Mouse (Mus musculus): ENCODE measurements at regions not wholly inside any gene's neighbourhood (a gene's known extent, or its start where the extent isn't known, plus 50 kb on each side); places are given as distances from the start of the nearest gene placed in this dataset.

DNA sequence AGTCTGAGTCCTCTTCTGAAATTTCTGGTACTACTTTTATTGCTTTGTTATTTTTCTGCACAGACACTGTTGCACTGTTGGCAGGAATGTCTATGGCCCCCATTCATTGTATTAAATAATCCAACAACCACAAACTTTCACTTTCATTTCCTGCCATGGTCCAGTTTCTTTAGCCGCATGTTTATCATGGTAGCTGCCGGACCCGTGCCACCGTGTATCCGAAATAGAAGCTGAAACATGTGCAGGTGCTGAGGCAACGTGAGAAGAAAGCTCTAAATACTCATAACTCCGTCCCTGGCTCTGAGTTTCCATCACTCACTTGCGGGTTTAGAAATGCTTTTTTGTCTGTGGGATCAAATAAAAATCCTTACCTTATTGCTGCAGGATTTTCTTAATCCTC lies 938.5 kb upstream of the Zeb2 start:
- H3K4me2 ChIP-seq (ENCODE audit: low read length) = no peak overlapping the region
- no peaks in the 10 kb centered on the region for H3K4me1 ChIP-seq (ENCODE audit: control insufficient read depth, insufficient read depth, low read length)
- H3K27ac ChIP-seq (ENCODE audit: low read length) = no peak overlapping the region
- H3K9me3 ChIP-seq (replicated peaks; ENCODE audit: control insufficient read depth, low read length, poor library complexity, severe bottlenecking) = no peaks in the 10 kb centered on the region
- no peaks in the 10 kb centered on the region for H3K27me3 ChIP-seq (ENCODE audit: control insufficient read depth, insufficient read depth, low read depth, low read length)
- 83% methylated on average over 8 of the region's 8 CpGs for WGBS
- no peak overlapping the region for H3K9ac ChIP-seq (ENCODE audit: low read depth, low read length)
- ATAC-seq = no peak
- H3K4me3 ChIP-seq (ENCODE audit: low read depth, low read length) = no peak overlapping the region
- H3K36me3 ChIP-seq (ENCODE audit: control insufficient read depth, insufficient read depth, low read length) = no peaks in the 10 kb centered on the region

DNA sequence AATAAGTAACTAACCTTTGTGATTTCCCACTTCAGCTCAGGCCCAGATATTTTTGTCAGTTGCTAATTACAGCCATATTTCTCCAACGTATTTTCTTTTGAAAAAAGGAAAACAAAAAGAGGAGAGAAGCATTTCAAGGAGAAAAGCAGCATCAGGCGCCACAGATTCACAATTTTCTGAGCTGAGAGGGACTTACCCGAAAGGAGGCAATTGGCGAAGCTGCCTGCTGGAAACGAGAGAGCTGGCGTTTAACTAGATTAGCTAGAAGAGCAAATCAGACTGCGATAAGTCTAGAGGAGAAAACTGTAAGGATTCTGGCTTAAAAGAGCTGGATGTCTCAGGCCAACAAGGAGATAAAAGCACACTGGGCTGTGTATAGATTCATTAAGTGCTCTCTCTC lies 937.7 kb upstream of the Zeb2 start:
- H3K27ac ChIP-seq (ENCODE audit: low read length) = 0 out of 2 replicates have a peak overlapping the region, but pooled peaks have one; percentile 42
- H3K36me3 ChIP-seq (ENCODE audit: control insufficient read depth, insufficient read depth, low read length) = no peaks in the 10 kb centered on the region
- no peak for ATAC-seq
- 43% methylated on average over 7 of the region's 7 CpGs for WGBS
- no peaks in the 10 kb centered on the region for H3K9me3 ChIP-seq (replicated peaks; ENCODE audit: control insufficient read depth, low read length, poor library complexity, severe bottlenecking)
- no peaks in the 10 kb centered on the region for H3K4me1 ChIP-seq (ENCODE audit: control insufficient read depth, insufficient read depth, low read length)
- H3K4me2 ChIP-seq (ENCODE audit: low read length) = no peak overlapping the region
- H3K27me3 ChIP-seq (ENCODE audit: control insufficient read depth, insufficient read depth, low read depth, low read length) = no peaks in the 10 kb centered on the region
- H3K9ac ChIP-seq (ENCODE audit: low read depth, low read length) = no peak overlapping the region
- no peak overlapping the region for H3K4me3 ChIP-seq (ENCODE audit: low read depth, low read length)

DNA sequence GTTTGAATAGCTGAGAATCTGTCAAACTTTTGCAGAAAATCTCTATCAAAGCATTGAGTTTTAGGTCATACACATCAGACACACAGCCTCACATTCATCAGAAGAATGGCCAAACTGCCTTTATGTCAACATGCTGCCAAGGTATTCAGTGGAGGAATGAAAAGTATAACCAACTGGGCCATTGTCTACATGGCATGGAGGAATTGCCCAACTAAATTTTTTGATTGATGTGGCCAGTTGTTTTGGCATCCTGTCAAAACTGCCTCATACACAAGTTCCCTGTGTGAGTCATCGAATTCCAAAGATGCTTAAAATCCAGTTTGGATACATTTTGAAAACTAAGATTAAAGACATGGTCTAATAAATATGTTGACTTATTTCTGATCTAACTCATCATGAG lies 904.7 kb upstream of the Zeb2 start:
- no peak overlapping the region for H3K27ac ChIP-seq (ENCODE audit: low read length)
- H3K27me3 ChIP-seq (ENCODE audit: control insufficient read depth, insufficient read depth, low read depth, low read length) = no peaks in the 10 kb centered on the region
- no peak overlapping the region for H3K4me2 ChIP-seq (ENCODE audit: low read length)
- no peaks in the 10 kb centered on the region for H3K4me1 ChIP-seq (ENCODE audit: control insufficient read depth, insufficient read depth, low read length)
- no peak for ATAC-seq
- WGBS = 79% methylated on average over 1 of the region's 1 CpGs
- H3K36me3 ChIP-seq (ENCODE audit: control insufficient read depth, insufficient read depth, low read length) = no peaks in the 10 kb centered on the region
- H3K9me3 ChIP-seq (replicated peaks; ENCODE audit: control insufficient read depth, low read length, poor library complexity, severe bottlenecking) = no peaks in the 10 kb centered on the region
- no peak overlapping the region for H3K4me3 ChIP-seq (ENCODE audit: low read depth, low read length)
- H3K9ac ChIP-seq (ENCODE audit: low read depth, low read length) = no peak overlapping the region

GRCm38 (mm10) chr2:46013771-46014269 lies 896.6 kb upstream of the Zeb2 start:
- H3K9ac ChIP-seq (ENCODE audit: low read depth, low read length) = no peak overlapping the region
- H3K4me3 ChIP-seq (ENCODE audit: low read depth, low read length) = no peak overlapping the region
- ATAC-seq = no peak
- H3K9me3 ChIP-seq (replicated peaks; ENCODE audit: control insufficient read depth, low read length, poor library complexity, severe bottlenecking) = no peaks in the 10 kb centered on the region
- H3K4me2 ChIP-seq (ENCODE audit: low read length) = no peak overlapping the region
- H3K4me1 ChIP-seq (ENCODE audit: control insufficient read depth, insufficient read depth, low read length) = no peaks in the 10 kb centered on the region
- H3K36me3 ChIP-seq (ENCODE audit: control insufficient read depth, insufficient read depth, low read length) = no peaks in the 10 kb centered on the region
- 52% methylated on average over 3 of the region's 3 CpGs for WGBS
- H3K27ac ChIP-seq (ENCODE audit: low read length) = no peak overlapping the region
- H3K27me3 ChIP-seq (ENCODE audit: control insufficient read depth, insufficient read depth, low read depth, low read length) = no peaks in the 10 kb centered on the region

GRCm38 (mm10) chr2:46012716-46013115 lies 895.5 kb upstream of the Zeb2 start:
- Histone ChIP-seq H3K36me3 (ENCODE audit: control insufficient read depth, insufficient read depth, low read length) (no peaks in the 10 kb centered on the region), H3K4me1 (ENCODE audit: control insufficient read depth, insufficient read depth, low read length) (no peaks in the 10 kb centered on the region), H3K4me3 (ENCODE audit: low read depth, low read length) (no peak overlapping the region), H3K9me3 (replicated peaks; ENCODE audit: control insufficient read depth, low read length, poor library complexity, severe bottlenecking) (no peaks in the 10 kb centered on the region), H3K9ac (ENCODE audit: low read depth, low read length) (no peak overlapping the region), H3K4me2 (ENCODE audit: low read length) (no peak overlapping the region), H3K27me3 (ENCODE audit: control insufficient read depth, insufficient read depth, low read depth, low read length) (no peaks in the 10 kb centered on the region), H3K27ac (ENCODE audit: low read length) (no peak overlapping the region)
- WGBS = 95% methylated on average over 1 of the region's 1 CpGs
- no peak for ATAC-seq

- ATAC-seq = no peak
- no peak overlapping the region for H3K27ac ChIP-seq (ENCODE audit: low read length)
Observed at GRCm38 (mm10) chr2:45975157-45975556, 858.0 kb upstream of the Zeb2 start.

DNA sequence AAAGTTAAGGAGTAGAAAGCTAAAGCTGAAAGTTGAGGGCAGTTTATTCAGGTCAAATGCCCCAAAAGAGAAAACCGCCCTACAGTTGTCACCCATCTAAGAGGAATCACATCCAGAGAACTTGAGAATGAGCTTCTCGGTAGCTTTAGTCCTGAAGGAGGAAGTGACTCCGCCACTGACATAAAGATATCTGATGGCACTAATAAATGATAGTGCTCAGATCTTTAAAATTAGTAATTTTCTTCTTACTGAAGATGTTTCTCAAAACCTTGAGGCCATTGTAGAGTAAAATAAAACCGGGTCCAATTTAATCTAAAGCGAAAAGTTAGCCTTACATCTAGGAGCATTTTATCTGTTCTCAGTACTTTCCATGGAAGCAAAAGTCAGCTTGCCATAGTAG lies 851.4 kb upstream of the Zeb2 start:
- H3K4me2 ChIP-seq (ENCODE audit: low read length) = no peak overlapping the region
- no peaks in the 10 kb centered on the region for H3K9me3 ChIP-seq (replicated peaks; ENCODE audit: control insufficient read depth, low read length, poor library complexity, severe bottlenecking)
- no peak overlapping the region for H3K4me3 ChIP-seq (ENCODE audit: low read depth, low read length)
- no peaks in the 10 kb centered on the region for H3K4me1 ChIP-seq (ENCODE audit: control insufficient read depth, insufficient read depth, low read length)
- H3K27ac ChIP-seq (ENCODE audit: low read length) = no peak overlapping the region
- WGBS = 94% methylated on average over 5 of the region's 5 CpGs
- H3K9ac ChIP-seq (ENCODE audit: low read depth, low read length) = no peak overlapping the region
- ATAC-seq = no peak
- H3K36me3 ChIP-seq (ENCODE audit: control insufficient read depth, insufficient read depth, low read length) = no peaks in the 10 kb centered on the region
- no peaks in the 10 kb centered on the region for H3K27me3 ChIP-seq (ENCODE audit: control insufficient read depth, insufficient read depth, low read depth, low read length)

More at GRCm38 (mm10) chr2:45975157-45975556, 858.0 kb upstream of the Zeb2 start:
- Histone ChIP-seq H3K4me1 (ENCODE audit: control insufficient read depth, insufficient read depth, low read length) (no peaks in the 10 kb centered on the region), H3K4me3 (ENCODE audit: low read depth, low read length) (no peak overlapping the region), H3K4me2 (ENCODE audit: low read length) (no peak overlapping the region), H3K27me3 (ENCODE audit: control insufficient read depth, insufficient read depth, low read depth, low read length) (no peaks in the 10 kb centered on the region), H3K9me3 (replicated peaks; ENCODE audit: control insufficient read depth, low read length, poor library complexity, severe bottlenecking) (no peaks in the 10 kb centered on the region), H3K36me3 (ENCODE audit: control insufficient read depth, insufficient read depth, low read length) (no peaks in the 10 kb centered on the region), H3K9ac (ENCODE audit: low read depth, low read length) (no peak overlapping the region)

GRCm38 (mm10) chr2:45956792-45957330 lies 839.7 kb upstream of the Zeb2 start:
- ATAC-seq = no peak
- no peaks in the 10 kb centered on the region for H3K4me1 ChIP-seq (ENCODE audit: control insufficient read depth, insufficient read depth, low read length)
- 49% methylated on average over 4 of the region's 4 CpGs for WGBS

GRCm38 (mm10) chr2:45948758-45949157 lies 831.6 kb upstream of the Zeb2 start:
- H3K27me3 ChIP-seq (ENCODE audit: control insufficient read depth, insufficient read depth, low read depth, low read length) = no peaks in the 10 kb centered on the region
- H3K4me2 ChIP-seq (ENCODE audit: low read length) = no peak overlapping the region
- no peak overlapping the region for H3K9ac ChIP-seq (ENCODE audit: low read depth, low read length)
- no peaks in the 10 kb centered on the region for H3K9me3 ChIP-seq (replicated peaks; ENCODE audit: control insufficient read depth, low read length, poor library complexity, severe bottlenecking)
- ATAC-seq = no peak
- no peaks in the 10 kb centered on the region for H3K36me3 ChIP-seq (ENCODE audit: control insufficient read depth, insufficient read depth, low read length)
- no peaks in the 10 kb centered on the region for H3K4me1 ChIP-seq (ENCODE audit: control insufficient read depth, insufficient read depth, low read length)
- 85% methylated on average over 1 of the region's 1 CpGs for WGBS
- no peak overlapping the region for H3K27ac ChIP-seq (ENCODE audit: low read length)
- H3K4me3 ChIP-seq (ENCODE audit: low read depth, low read length) = no peak overlapping the region

More at GRCm38 (mm10) chr2:45956792-45957330, 839.7 kb upstream of the Zeb2 start:
- no peak overlapping the region for H3K4me3 ChIP-seq (ENCODE audit: low read depth, low read length)
- H3K27me3 ChIP-seq (ENCODE audit: control insufficient read depth, insufficient read depth, low read depth, low read length) = no peaks in the 10 kb centered on the region
- H3K36me3 ChIP-seq (ENCODE audit: control insufficient read depth, insufficient read depth, low read length) = no peaks in the 10 kb centered on the region
- H3K27ac ChIP-seq (ENCODE audit: low read length) = no peak overlapping the region
- no peaks in the 10 kb centered on the region for H3K9me3 ChIP-seq (replicated peaks; ENCODE audit: control insufficient read depth, low read length, poor library complexity, severe bottlenecking)
- H3K4me2 ChIP-seq (ENCODE audit: low read length) = no peak overlapping the region
- no peak overlapping the region for H3K9ac ChIP-seq (ENCODE audit: low read depth, low read length)

All from midbrain, embryonic 16.5 days (tissue).